Mouse (Mus musculus) bone marrow macrophage, adult 2 months (primary cell): Measurements from ENCODE around the gene Hat1. TPM values are rescaled to one million over a fixed set of nuclear protein-coding genes. Genes with fewer than 3 reads are reported as not detected.

Experiments used
- H3K27ac ChIP-seq: 2 replicates; pipeline ENCODE4 v1.5.1; 2012; ENCODE audit warnings: low read depth, low read length; ENCODE audit not compliant: insufficient read depth
- H3K4me1 ChIP-seq: 2 replicates; pipeline ENCODE4 v1.6.1; 2012; ENCODE audit warnings: low read length; ENCODE audit not compliant: control insufficient read depth, insufficient read depth
- H3K4me3 ChIP-seq: 2 replicates; pipeline ENCODE4 v1.5.1; 2012; ENCODE audit warnings: mild to moderate bottlenecking, low read length, moderate library complexity; ENCODE audit not compliant: insufficient read depth
- CTCF ChIP-seq: IDR thresholded peaks from 2 replicates; pipeline ENCODE4 v1.5.1; 2012; ENCODE audit warnings: low read depth, mild to moderate bottlenecking, low read length, moderate library complexity
- POLR2A ChIP-seq: IDR thresholded peaks from 2 replicates; pipeline ENCODE4 v1.6.1; 2012; ENCODE audit warnings: mild to moderate bottlenecking, low read depth, low read length, borderline replicate concordance
- polyA plus RNA-seq: library from polyadenylated mRNA; stranded (reverse); fragments of >200 nt; gene quantifications from 2 replicates; pipeline ENCODE4 v1.2.4, GENCODE M21; 2012; ENCODE audit not compliant: missing spikeins, insufficient read depth, insufficient read length

The Hat1 gene
- polyA plus RNA-seq, 1 experiment: 47.5 TPM

DNA sequence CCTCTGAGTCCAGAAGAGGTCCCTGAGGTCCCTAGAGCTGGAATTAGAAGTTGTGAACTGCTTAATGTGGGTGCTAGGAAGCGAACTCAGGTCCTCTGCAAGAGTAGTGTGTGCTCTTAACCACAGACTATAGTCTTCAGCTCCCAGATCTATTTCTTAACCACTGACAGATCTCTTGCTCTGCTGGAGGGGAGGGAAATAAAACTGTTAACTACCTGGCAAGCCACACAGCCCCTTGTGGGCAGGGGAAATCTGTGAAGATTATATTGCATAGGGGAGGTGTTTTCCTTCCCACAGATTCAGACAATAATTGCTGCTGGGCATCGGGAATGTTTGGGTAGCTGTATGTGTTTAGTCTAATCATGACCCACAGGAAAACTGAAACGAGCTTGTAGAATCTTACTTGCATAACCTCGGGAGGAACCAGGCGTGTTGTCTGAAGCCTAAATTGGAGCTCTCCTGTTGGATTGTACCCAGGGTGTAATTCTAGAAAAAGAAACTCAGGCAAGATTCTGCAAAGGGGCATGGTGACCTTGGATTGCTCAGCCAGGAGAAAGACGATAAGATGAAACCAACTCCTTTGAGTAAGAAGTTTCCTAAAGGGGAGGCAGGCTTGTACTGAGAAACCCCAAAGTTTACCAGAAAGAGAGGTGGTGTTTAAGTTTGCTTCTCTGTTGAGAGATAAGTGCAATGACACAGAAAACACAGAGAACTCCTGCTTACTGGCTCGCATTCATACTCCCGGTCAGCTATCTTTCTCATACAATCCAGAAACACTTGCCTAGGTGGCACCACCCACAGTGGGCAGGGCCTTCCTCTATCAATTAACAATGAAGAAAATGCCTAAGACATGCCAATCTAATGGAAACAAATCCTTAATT, 14.2 kb upstream of the Hat1 start:
- TF ChIP-seq POLR2A (no peak), CTCF (no peak)
- H3K27ac ChIP-seq: no peak overlapping the region
- H3K4me3 ChIP-seq: no peak overlapping the region
- peaks cover 11% of the 10 kb centered on the region for H3K4me1 ChIP-seq

DNA sequence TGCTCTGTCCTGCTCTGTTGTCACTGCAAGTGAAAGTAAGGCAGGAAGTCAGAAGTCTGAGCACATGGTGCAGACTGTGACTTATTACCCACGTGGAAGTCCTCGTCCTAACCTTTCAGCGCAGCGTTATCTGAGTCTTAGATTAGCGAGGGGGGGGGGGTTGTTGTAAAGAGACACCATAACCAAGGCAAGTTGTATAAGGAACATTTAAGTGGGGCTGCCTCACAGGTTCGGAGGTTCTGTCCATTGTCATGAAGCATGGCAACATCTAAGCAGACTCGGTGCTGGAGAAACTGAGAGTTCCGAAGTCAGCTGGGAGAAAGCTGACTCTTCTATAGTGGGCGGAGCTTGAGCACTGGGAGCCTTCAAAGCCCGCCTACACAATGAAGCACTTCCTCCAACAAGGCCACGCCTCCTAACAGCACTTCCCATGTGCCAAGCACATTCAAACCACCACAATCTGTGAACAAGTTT, 12.3 kb upstream of the Hat1 start:
- Histone ChIP-seq H3K4me3 (no peak overlapping the region), H3K27ac (no peak overlapping the region), H3K4me1 (peaks cover 11% of the 10 kb centered on the region)
- TF ChIP-seq POLR2A (no peak), CTCF (no peak)

DNA sequence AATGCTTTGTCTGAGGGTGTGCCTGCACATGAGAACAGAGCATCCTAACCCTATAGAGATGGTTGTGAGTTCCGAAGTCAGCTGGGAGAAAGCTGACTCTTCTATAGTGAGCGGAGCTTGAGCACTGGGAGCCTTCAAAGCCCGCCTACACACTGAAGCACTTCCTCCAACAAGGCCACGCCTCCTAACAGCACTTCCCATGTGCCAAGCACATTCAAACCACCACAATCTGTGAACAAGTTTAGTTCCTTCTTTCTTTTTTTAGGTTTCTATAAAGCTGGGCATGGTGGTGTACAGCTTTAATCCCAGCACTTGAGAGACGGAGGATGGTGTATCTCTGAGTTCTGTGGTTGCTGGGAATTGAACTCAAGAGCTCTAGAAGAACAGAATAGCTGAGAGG, 11.3 kb upstream of the Hat1 start:
- TF ChIP-seq CTCF: no peak
- TF ChIP-seq POLR2A: no peak
- H3K4me1 ChIP-seq: peaks cover 14% of the 10 kb centered on the region
- peak overlapping the region; percentile 38 for H3K27ac ChIP-seq
- H3K4me3 ChIP-seq: no peak overlapping the region

GRCm38 (mm10) chr2:71381962-71382361, 6.8 kb upstream of the Hat1 start:
- peak overlapping the region; percentile 14; the same call in 1 of the 2 replicates for H3K27ac ChIP-seq

DNA sequence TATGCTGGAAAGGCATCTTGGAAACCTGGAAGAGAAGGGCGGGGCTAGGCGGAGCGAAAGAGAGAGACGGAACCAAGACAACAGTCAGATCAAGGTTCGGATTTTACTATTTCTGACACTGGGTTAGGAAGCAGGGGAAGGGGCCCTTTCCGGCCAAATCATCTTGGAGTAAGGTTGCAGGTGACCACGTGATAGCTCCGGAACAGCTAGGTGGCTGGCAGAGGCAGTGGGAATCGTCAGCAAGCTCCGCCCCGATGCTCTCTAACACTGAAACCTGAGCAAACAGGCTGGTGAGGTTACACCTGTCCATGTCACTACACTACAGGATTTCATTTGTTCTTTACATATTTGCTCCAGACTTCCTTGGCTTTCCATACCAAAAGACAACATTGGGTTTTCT, 4.9 kb upstream of the Hat1 start:
- Histone ChIP-seq H3K27ac (no peak overlapping the region), H3K4me1 (peaks cover 6% of the 10 kb centered on the region), H3K4me3 (no peak overlapping the region)
- no peak for TF ChIP-seq POLR2A

More at GRCm38 (mm10) chr2:71381962-71382361, 6.8 kb upstream of the Hat1 start:
- no peak for TF ChIP-seq CTCF
- no peak for TF ChIP-seq POLR2A
- Histone ChIP-seq H3K4me3 (no peak overlapping the region), H3K4me1 (peaks cover 11% of the 10 kb centered on the region)

DNA sequence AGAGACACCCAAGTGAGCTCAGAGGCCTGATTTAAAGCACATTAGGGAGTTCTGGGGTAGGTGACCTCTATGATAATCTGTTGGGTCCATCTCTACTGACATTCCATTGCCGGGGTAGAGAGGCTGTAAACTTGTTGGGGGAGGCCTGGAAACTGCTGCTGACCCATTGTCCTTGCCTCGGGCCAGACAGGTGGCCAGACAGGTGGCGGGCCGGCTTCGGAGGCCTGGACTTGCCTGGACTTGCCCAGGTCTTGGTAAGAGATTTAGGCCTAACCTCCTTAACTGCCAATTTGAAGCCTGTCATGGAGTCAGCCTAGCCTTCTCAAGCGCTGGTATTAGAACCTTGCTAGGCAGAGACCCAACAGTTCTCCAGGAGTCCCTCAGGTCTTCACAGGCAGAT, 992 bp upstream of the Hat1 start:
- Histone ChIP-seq H3K4me1 (peaks cover under 1% of the 10 kb centered on the region; the same call in 1 of the 2 replicates), H3K27ac (no peak overlapping the region), H3K4me3 (no peak overlapping the region)
- no peak for TF ChIP-seq POLR2A
- no peak for TF ChIP-seq CTCF

DNA sequence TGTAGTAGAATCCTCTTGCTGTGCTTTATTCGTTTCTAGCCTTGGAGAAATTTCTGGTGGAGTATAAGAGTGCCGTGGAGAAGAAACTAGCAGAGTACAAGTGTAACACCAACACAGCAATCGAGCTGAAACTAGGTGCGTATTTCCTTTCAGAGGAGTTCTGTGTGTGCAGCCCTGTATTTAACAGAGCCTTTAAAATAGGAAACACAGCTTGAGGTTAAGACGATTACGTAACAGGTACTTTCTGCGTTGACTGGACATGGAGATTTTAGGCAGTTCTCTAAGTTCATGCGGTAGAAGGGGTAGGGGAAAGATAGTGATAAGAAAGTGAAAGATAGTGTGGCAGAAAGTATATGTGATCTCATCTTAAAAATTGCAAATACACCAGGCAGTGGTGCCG, 1.1 kb downstream of the Hat1 start:
- Histone ChIP-seq H3K4me3 (peak overlapping the region; percentile 86), H3K27ac (peak overlapping the region; percentile 41)
- no peak for TF ChIP-seq CTCF
- no peak for TF ChIP-seq POLR2A

GRCm38 (mm10) chr2:71405613-71406012, 16.9 kb downstream of the Hat1 start:
- H3K27ac ChIP-seq: no peak overlapping the region
- TF ChIP-seq CTCF (no peak), POLR2A (no peak)
- H3K4me3 ChIP-seq: no peak overlapping the region
- H3K4me1 ChIP-seq: no peaks in the 10 kb centered on the region

More for the DNA sequence above, 1.1 kb downstream of the Hat1 start:
- H3K4me1 ChIP-seq: no peaks in the 10 kb centered on the region

DNA sequence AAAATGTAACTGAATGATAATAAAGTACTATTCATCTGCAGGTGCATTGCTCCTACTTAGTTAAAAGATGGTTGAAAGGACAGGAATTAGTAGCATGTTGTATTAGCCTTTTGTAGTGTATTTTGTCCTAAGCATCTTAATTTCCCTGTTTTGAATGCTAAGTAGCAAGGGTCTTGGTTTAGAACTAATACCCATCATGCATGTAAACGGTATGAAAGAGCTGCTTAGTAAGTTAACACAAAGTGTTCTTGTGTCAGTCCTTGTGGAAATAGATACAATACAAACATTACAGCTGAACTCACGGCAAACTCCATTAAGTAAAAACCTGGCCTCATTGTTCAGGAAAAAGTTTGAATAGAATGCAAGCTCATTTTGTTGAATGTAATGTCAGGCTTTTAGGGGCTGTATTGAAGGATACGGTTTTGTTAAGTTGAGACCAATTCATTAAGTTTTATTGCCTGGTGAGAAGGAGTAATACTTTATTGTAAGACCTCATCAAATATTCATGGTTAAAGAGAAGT, 30.1 kb downstream of the Hat1 start:
- TF ChIP-seq POLR2A: no peak
- no peak for TF ChIP-seq CTCF
- Histone ChIP-seq H3K27ac (no peak overlapping the region), H3K4me3 (no peak overlapping the region), H3K4me1 (0 out of 2 replicates have a peak, but pooled peaks cover 2% of the 10 kb centered on the region)

DNA sequence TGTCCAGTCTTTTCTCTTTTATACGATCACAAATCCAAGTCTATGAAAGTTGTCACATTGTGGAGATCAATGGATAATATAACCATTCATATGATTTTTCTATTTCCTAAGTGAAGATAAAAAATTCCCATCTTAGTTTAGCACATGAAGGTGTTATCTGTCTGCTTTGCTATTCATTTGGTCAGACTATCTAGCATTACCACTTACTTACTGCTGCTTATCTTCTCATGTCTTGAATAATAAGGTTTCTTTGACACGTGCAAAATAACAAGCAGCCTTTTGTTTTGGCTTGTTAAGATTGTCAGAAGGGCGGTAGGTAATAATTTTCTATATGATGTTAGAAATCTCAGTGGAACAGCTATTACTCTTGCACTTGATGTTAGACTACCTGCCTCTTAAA, 30.6 kb downstream of the Hat1 start:
- Histone ChIP-seq H3K27ac (no peak overlapping the region), H3K4me1 (0 out of 2 replicates have a peak, but pooled peaks cover 2% of the 10 kb centered on the region)
- no peak for TF ChIP-seq POLR2A
- TF ChIP-seq CTCF: no peak

More for the DNA sequence above, 30.6 kb downstream of the Hat1 start:
- no peak overlapping the region for H3K4me3 ChIP-seq
